Mouse (Mus musculus) retina, embryonic 14.5 days (tissue): ENCODE measurements at regions not wholly inside any gene's neighbourhood (a gene's known extent, or its start where the extent isn't known, plus 50 kb on each side); places are given as distances from the start of the nearest gene placed in this dataset.

Experiments
- DNase-seq: peaks from one replicate; pipeline ENCODE4 v3.0.0-alpha.2; 2015; ENCODE audit warnings: low spot score

DNA sequence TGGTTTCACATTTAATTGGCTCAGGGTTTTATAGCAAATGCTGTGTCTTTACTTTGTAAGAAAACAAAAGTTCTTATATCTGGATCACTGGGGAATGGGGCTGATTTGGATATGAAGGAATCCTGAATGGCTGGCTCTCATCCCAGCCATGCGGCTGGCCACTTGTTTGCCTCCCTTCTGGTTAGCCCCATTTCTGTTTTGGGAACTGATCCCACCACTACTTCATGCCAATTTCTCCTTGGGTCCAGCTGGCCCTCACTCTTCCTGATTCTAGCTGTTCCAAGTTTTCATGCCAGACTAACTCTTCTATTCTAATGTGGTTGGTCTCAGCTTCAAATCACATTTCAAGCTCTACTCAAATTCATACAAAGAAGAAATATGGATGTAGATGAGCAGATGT, 5319.6 kb downstream of the 9330182O14Rik start:
- DNase-seq, result no peak

DNA sequence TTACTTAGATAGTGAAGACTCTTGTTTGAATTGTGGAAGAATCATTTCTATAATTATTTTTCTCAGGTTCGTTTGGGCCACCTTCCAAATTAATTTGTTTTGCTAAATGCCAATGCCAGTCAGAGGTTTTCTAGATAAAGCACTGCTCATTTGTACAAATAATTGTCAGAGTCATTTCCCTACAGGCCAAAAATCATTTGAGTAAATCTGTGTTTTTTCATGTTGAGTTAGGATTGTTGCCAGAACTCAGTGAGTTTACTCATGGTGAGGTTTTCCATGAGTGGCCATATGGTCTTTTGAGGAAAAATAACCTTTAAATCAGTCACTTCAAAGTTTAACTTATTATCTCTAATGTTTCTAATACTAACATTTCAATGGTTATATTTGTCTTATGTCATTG, 5336.3 kb downstream of the 9330182O14Rik start:
- no peak for DNase-seq

DNA sequence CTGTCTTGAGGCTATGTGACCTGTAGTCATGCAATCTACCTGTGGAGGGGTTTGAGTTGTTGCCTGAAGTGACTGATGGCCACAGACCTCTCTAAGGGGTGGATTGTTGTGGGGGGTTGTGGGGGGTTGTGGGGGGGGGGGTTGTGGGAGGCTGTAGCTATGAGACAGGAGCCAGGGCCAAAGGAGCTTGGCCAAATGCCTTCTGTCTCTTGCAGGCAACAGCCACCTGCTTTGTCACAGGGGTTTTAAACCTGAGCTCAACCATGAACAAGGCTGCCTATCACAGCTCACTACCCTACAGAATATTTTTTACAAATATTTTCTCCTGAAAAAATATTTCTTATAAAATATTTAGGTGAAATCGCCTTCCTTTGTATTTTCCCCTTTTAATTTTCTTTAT, 5339.0 kb downstream of the 9330182O14Rik start:
- DNase-seq, result no peak

DNA sequence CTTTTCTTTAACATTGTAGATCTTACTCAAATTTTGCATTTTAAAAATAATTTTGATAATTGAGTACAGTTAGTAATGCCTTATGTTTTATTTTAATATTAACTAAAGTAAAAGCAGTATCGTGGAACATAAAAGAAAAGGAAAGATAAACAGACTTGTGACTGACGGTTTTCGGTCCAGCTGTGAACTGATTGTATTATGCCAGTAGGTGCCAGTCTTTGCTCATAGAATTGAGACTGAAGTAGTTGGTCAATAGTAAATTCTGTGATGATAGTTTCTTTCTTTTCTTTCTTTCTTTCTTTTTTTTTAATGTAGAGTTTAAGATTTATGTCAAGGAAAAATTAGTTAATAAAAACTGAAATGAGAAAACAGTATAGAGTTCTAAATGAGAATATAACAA, 5376.1 kb downstream of the 9330182O14Rik start:
- DNase-seq, result peak; percentile 42
